Mouse (Mus musculus): ENCODE measurements around the gene Plcl1.

The Plcl1 gene

DNA sequence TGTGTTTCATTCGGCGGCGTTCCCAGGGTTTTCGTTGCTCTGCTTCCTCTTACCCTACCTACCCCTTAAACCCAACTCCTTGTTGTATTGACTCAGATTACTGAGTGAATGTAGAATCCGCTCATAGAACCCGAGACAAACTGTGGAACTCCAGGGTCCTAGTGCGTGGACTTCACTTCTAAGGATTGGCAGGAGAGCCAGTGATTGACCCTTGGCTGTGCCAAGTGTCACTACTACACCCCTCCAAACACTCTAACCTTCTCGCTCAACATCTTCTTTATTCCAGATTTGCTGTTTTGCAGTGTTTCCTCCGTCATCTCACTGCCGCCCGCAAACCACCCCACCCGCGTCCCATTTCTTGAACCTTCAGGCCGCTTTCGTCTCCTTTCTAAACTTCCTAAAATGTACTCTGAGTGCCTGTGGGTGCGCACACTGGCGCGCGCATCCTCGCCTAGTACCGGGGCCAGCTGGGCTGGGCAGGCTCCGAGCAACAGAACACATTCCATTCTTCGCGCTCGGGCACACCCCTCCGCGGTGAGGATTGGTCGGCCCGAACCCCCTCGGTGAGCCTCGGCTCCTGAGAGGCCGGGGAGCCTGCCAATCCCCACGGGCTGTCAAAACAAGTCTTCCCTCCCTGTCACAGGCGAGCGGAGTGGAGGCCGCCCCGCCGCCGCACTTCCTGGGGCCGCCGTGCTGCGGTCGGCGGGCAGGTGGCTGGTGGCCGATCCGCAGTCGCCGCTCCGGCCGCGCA, at the start of gene Plcl1:
Gene Plcl1 (plus strand): TSS at position 650 of the 751 bp plus-strand sequence.
- DNase-seq: peak; percentile 79 to 80

DNA sequence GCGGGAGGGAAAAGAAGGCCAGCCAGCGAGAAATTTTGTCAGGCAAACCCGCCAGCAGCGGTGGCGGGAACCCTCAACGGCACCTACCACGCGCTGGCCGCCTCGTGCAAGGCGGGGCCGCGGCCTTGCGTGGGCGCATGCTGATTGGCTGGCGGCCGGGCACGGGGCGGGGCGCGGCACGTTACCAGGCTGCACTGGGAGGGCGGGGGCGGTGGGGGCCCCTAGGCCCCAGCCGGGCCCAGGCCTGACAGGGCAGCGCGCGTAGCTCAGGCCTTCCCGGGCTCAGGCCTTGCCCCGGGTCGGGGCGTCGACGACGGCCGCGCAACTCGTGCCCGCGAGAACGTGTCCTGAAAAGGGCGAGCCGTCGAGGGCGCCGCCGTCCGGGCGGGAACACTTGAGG, 43.1 kb upstream of the Plcl1 start:
- no peak for DNase-seq

DNA sequence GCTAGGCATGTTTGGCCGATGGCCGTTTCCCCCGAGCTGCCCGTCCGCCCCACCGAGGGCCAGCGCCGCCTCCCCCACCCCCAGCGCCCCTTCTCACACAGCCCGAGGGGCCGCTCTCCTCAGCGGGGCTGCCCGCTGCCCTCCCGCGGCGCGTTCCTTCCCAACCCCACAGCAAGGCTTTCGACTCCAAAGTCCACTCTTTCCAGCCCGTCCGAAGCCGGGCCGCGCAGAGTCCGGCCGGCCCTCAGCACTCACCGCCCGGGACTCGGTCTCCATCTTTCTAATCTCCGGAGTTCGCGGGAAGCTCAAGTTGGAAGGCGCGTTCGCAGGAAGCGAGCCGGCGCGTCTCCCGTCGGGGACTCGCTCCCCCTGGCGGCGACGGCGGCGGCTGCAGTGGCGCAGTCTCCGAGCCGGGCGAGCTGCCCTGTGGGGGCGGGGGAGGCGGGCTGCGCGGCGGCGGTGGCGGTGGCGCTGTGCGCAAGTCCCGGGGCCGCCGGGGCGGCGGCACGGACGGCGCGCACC, 42.6 kb upstream of the Plcl1 start, which contains the start of gene Boll:
Gene Boll (minus strand): TSS at position 426 of the 522 bp plus-strand sequence.
- peak; percentile 62 to 74 for DNase-seq

DNA sequence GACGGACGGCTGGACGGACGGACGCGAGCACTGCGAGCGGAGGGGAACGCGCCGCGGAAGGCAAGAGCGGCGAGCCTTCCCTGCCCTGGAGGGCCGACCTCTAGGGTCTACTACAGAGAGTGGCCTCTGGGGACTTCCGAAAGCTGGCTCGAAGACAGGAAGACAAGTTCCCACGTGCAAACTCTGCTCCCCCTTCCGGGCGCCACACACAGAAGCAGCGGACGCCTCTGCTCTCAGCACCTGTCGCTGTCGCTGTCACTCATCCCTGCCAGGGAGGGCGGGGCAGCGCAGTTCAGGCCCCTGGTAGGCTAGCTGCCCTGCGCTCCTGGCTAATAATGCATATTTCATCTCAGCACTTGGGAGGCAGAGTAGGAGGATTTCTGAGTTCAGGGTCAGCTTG, 42.1 kb upstream of the Plcl1 start:
- DNase-seq: peak; percentile 46 to 50

DNA sequence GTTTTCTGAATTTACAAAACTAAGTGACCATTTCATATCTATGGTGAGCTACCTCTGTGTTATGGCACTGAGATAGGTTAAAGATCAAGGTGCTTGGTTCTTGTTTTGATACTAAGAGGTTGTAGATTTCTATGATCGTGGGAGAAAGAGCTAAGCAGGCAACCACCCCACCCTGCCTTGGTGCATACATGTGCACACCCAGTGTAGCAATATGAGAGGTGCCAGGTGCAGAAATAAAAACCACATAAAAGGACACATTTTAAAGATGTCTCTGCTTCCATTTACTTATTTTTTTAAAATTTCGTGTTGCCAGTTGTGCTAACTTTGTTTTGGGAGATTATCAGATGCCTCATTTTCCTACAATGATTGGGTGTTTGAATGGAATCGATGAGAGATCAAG, 33.1 kb upstream of the Plcl1 start:
- DNase-seq: no peak

DNA sequence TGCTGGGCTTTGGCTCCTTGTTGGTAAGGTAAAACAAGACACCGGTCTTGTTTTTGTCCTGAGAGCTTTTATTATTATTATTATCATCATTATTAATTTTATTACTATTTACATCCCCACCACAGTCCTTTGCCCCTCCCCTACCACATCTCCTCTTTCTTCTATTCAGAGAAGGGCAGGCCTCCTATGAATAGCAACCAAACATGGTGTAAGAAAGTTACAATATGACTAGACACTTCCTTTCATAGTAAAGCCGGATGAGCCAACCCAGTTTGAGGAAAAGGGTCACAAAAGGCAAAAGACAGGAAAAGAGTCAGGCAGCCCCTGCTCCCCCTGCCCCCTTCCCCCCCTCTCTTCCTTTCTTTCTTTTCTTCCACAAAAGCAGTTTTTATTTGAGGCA, 25.2 kb upstream of the Plcl1 start:
- no peak for DNase-seq

DNA sequence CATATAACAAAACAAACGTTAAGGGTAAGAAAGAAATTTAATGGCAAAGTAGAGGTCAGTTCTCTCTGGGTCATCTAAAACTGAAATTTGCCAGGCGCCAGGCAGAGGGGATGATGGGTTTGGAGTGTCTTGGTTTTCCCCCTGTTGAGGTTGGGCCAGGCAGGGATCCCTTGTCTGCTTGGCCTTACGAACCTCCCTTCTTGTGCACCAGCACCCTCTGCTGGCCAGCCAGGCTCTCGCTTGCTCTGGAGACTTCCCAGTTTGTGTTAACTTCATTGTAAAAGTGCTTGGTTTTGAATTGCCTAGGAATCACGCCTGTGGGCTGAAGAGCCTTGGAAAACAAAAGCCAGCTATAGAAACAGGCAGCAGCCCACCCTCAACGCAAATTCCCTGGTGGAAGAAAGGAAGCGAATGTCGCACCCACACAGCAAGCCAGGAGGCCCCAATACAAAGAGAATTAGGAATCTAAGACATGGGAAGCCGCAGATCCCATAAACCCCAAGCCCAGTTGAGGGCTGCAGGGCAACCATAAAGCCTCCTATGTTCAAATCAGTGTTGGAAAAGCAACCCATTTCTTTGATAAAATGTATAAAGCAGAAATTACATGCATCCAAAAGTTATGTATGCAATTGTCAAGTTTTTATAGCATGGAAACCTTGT, 22.5 kb upstream of the Plcl1 start:
- DNase-seq: peak; percentile 58 to 80

DNA sequence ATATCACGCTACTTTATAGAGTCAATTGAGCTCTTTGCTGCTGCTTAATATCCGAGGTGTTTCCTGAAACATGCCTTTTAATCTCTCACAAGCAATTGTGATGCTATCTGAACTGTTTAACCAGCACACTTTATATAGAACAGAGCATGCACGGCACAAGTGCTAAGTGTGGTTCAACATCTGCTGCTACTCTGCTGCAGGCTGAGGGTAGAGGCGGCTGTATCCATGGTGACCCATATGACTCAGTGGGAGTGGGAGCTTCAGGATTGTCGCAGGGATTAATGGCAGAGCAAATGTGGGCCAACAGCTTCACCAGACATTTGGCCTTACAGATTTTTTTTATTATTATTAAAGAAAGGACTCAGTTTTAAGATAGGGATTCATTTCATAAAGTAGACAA, 5.8 kb upstream of the Plcl1 start:
- no peak for DNase-seq

DNA sequence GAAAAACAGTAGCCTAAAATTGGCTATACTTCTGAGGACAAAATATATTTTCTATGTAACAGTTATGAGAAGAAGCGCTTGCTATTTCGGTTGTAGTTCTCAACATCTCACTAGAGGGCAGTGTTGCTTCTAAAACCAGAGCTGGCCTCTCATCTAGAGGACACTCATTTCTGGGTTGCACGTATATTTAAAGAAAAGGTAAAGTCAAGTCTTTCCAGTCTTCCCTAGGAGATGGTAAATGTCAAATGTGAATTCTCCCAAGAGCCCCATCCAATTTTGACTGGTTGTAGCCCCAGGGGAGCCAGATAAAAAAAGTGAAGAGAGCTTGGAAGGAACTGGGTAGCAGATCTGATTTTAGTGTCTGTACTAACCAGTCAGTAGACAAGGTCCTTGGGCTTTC, 1.3 kb upstream of the Plcl1 start:
- DNase-seq: peak in 1 of 2 experiments; percentile 30

DNA sequence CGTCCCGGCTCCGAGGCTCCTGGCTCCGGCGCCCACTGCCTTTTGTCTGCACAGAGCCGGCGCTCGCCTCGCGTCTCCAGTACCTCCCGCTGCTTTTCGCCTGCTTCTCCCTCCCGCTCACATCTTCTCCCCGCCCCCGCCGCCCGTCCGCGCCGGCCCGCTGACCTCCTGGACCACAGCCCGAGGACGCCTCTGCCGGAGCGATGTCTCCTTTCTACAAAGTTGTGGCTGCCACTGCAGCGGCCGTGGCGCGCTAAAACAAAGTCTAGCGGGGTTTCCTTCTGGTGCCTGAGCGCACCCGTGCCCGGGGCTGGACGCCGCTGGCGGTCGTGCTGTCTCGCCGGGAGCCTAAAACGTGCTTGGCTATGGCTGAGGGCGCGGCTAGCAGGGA, 297 bp downstream of the Plcl1 start:
- DNase-seq: no peak

DNA sequence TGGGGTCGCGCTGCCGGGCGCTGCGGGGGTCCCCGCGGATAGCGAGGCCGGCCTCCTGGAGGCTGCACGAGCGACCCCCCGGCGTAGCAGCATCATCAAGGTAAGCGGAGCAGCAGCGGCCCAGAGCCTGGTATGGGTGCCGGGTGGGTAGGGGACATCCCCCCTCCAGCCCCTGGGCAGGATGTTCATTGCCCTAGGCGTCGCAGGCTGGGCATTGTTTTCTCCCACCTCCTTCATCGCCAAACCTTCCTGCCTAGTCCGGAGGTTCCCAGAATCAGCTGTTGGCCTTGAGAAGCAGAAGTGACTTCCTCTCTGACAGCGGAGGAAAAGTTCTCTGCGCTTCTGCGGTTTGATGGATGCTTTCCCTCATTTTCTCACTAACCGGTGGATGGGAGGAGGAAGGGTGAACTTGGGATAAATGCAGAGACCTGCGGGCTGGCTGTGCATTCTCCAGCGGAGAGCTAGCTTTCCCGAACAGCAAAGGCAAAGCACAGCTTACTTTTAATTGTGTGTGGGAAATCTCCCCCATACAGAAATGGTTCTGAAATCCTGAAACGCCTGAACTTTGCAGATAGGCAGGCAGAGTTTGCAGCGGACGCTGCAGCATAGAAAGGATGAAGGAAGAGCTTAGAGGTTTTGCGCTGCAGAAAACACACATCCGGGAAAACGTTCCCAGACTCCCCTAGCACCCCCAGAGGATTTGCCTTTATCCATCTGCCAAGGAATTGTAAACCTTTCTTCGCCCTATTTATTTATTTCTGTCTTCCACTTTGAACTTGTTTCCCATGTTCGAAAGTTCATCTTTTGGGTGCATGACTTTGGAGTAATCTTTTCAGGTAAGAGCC, 1.0 kb downstream of the Plcl1 start:
- peak; percentile 7 to 18 for DNase-seq

DNA sequence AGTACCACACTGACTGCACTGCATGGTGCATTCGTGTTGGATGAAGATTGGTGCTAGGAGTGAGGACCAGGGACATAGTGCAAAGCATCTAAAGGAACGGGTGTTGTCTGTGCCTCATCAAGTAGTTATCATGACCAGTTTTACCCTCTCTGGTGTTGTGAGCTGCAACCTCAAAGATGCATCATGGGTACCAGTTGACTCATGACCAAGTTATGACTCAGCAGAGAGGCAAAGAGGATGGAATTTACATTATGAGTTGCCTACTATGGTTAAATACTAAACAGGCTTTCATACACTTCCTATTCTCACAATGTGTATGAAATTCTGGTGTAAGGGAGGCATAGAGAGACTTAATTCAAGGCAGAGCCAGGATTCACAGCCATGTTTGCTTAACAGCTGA, 4.9 kb downstream of the Plcl1 start:
- DNase-seq: no peak

DNA sequence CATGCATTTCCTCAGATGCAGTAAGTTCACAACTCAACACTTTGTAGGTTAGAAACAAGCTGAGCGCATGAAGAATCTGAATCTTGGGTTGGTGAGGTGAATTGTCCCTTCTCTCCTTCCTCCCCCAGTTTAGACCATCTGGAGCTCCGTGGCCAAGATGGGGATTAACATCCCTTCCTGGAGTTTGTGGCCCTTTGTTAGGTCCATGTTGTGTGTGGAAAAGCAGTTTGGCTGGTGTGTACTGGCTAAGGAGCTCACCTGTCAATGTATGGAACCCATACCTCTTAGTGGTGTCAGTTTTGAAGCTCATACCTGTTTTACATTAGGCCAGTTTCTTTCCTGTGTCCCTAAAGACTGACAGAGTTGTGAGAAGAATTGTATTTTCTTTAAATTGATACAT, 5.4 kb downstream of the Plcl1 start:
- no peak for DNase-seq

DNA sequence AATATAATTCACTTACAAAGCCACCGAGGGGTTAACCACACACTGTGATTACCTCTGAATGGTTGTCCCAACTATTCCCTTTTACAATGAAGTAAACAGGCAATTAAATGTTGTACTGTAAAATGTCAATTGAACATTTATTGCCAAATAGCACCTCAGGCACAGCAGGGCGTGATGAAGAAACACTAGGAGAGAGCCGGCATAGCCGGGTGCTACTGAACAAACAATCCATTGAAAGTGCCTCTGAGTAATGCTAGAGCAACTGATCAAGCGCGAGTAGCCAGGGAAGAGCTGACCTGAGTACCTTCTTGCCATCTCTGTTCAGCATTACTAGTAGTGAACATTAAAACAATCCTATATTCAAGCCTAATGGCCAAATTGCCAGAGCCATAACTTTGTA, 6.8 kb downstream of the Plcl1 start:
- no peak for DNase-seq

DNA sequence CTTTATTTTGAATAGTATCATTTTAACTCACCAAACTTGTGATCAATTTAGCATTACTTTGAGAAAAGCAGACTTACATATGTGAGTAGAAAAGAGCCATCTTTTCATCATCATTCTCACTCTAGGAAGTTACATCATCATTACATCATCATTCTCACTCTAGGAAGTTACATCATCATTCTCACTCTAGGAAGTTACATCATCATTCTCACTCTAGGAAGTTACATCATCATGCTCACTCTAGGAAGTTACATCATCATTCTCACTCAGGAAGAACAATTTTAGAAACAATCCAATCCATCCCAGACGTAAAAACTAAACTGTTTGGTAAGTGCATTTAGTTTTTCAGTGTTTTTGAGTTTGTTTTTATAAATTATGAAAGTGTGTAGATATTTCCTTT, 7.8 kb downstream of the Plcl1 start:
- no peak for DNase-seq

DNA sequence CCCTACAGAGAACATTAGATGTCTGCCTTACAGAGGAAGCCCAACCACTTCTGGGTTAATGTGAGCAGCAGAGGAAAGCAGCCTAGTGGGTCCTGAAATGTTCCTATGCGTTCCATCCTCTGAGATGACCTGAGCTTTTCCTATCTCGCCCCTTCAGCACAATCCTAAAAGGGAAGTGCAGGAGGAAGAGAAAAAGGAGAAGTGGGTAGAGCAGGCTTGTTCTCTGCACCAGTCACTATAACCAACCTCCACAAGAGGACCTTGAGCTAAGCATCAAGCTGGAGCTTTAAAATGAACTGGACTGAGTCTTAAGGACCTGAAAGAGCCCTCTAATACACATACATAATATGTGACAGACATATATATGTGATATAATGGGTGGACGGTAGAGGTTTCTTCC, 13.2 kb downstream of the Plcl1 start:
- DNase-seq: no peak

DNA sequence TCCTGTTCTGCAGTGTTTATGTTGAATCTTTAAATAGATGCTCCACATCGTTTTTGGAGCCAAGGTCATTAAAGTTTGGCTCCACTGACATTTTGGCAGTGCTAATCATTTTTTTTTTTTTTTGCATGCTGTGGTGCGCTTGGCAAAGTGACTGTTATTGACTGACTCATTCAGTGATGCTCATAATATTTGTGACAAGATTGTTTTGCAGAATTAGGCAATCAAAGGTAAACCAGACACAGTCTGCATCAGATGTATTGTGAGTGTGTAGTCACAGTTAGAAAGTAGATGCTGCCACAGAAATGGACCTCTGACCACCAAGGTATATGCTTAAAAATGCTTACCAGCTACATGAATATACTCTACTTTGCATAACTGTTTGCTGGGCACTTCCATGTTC, 21.9 kb downstream of the Plcl1 start:
- no peak for DNase-seq

DNA sequence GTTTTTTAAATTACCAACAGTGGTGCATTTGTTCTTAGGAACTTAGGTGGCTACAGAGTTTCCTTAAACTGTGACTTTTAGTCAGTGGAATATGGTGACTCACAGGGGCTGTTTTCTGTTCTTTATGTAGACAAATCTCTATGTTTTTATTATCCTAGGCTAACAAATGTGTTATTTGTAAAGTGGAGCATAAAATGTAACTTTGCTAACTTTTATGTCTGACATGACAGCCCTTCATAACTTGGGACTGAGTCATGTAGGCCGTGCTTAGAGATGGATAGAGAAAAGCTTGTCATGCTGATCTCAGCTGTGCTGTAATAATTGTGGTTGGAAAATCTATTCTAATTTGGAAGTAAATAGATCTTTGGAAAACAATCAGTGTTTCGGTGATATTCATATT, 23.3 kb downstream of the Plcl1 start:
- no peak for DNase-seq

DNA sequence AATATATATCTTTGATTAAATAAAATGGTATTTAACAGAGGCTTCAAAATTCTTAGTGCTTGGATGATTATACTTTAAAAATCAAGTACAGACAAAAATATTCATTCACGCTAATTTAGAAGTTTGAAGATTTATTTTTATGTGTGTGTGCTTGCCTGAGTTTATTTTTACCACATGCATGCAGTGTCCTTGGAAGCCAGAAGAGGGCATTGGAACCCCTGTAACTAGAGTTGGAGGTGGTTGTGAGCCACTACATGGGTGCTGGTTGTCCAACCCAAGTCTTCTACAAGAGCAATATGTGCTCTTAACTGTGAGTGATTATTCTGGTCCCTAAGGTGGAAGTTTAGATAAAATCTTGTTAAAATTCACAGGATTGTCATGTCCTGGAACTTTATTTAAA, 24.0 kb downstream of the Plcl1 start:
- no peak for DNase-seq

DNA sequence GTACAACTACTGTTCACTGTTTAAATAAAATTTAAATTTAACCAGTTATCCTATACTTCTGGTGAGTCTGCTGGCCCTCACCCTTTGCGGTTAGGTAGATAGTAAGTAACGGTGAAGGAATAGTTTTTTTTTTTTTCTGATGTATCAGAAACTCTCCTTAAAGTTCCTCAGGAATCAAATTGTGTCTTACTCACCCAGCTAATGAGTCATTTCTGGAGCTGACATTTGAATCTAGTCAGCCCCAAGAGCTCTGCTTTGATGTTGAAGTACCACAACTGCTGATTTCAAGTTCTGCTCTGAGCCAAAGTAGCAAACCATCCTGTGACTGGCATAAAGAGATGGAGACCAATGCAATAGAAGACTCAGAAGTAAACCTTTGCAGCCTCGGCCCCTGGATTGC, 24.9 kb downstream of the Plcl1 start:
- DNase-seq: no peak

DNA sequence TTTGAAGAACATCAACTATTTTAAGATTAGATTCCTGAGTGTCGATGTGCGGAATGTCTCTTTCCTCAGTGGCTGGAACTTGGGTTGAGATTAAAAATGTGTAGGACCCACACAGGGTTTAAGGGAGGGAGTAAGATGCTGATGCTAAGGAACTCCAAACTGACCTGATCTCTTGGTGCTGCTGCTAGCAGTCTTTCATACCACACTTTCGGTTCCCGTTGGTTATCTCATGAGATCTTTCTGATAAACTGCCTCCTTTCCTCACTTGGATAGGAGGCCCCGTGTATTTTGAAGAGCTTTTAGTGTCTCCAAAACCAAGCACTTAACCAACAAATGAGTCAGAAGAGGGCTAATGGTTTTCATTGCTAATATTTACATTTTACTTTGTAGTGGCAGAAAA, 30.9 kb downstream of the Plcl1 start:
- no peak for DNase-seq

DNA sequence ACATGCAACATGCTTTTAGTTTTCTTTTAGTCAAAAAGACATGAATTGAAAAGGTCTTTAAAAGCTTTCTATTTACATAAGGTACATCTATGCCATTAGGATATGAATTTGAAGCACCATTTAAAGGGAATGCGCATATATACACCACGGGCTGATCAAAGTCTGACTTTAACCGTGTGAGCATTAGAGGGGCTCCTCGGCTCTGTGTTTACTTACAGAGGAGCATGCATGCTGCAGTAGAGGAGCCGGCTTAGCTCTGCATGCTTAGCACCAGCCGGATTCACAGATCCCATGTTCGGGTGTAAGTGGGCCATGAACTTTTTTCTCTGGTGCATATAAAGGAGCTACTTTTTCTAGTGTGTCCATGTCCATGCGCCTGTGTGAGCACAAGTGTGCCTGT, 31.4 kb downstream of the Plcl1 start:
- DNase-seq: no peak

DNA sequence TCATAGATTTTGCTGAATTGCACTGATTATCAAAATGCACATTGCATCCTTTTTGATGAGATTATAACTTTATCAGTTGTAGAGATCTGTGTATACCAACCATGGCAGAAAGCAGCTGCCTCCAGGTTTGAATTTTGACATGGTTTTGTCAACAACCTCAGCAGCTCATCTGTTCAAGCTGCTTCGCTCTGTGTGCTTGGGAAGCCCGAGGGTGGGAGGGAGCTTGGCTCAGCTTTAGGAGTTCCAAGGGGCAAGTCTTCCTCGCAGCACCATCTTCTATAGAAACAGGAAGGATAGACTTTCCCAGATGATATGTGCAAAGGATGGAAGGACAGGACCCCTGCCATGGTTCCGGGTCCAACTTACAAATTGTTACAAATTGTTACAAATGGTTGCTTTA, 32.9 kb downstream of the Plcl1 start:
- no peak for DNase-seq
